Mouse (Mus musculus): ENCODE measurements around the gene Ctsd.

- no peak for TF ChIP-seq CTCF (IDR thresholded peaks at IDR 0.05; ENCODE audit: insufficient read depth, low read depth, low read length)
- TF ChIP-seq POLR2A (IDR thresholded peaks at IDR 0.05; ENCODE audit: insufficient read depth, low read depth, low read length): no peak
Measured at GRCm38 (mm10) chr7:142430160-142430678, 42.4 kb upstream of the Ctsd start.
